Mouse (Mus musculus) hindbrain, embryonic 14.5 days (tissue): ENCODE measurements around the gene Tecpr2. TPM values are rescaled to one million over a fixed set of nuclear protein-coding genes. Genes with fewer than 3 reads are reported as not detected.

Source experiments
- ATAC-seq: fragments of 200-750 bp; cut with Nextera tagmentation; 2 replicates; pipeline ENCODE4 v1.8.0; 2017; ENCODE audit warnings: moderate number of reproducible peaks, mild to moderate bottlenecking, moderate TSS enrichment, moderate library complexity; ENCODE audit not compliant: low FRiP score
- DNase-seq: peaks from one replicate; pipeline ENCODE4 v3.0.0-alpha.2; 2015; ENCODE audit warnings: low spot score
- H3K27ac ChIP-seq: fragments of 300-500 bp; sonication (generic); 2 replicates; pipeline ENCODE4 v1.5.1; 2014; ENCODE audit warnings: mild to moderate bottlenecking, moderate library complexity
- H3K27me3 ChIP-seq: fragments of 300-500 bp; sonication (generic); 2 replicates; pipeline ENCODE4 v1.6.1; 2014; ENCODE audit warnings: mild to moderate bottlenecking, low read length, mixed read lengths; ENCODE audit not compliant: control insufficient read depth, insufficient read depth
- H3K36me3 ChIP-seq: fragments of 300-500 bp; sonication (generic); replicated peaks from 2 replicates; pipeline ENCODE4 v1.6.1; 2014; ENCODE audit not compliant: control insufficient read depth, insufficient read depth
- H3K4me1 ChIP-seq: fragments of 300-500 bp; sonication (generic); replicated peaks from 2 replicates; pipeline ENCODE4 v1.6.1; 2014; ENCODE audit warnings: antibody characterized with exemption, low read length, mixed read lengths; ENCODE audit not compliant: control insufficient read depth, insufficient read depth
- H3K4me2 ChIP-seq: fragments of 300-500 bp; sonication (generic); replicated peaks from 2 replicates; pipeline ENCODE4 v1.6.1; 2014; ENCODE audit warnings: mild to moderate bottlenecking, moderate library complexity
- H3K4me3 ChIP-seq: fragments of 300-500 bp; sonication (generic); replicated peaks from 2 replicates; pipeline ENCODE4 v1.5.1; 2014; ENCODE audit warnings: mild to moderate bottlenecking, low read length
- H3K9ac ChIP-seq: fragments of 300-500 bp; sonication (generic); 2 replicates; pipeline ENCODE4 v1.6.1; 2014
- H3K9me3 ChIP-seq: fragments of 300-500 bp; sonication (generic); 2 replicates; pipeline ENCODE4 v1.6.1; 2016; ENCODE audit warnings: low read length; ENCODE audit not compliant: control insufficient read depth
- WGBS: fragments of 180-500 bp; shearing (Covaris S2); extraction: QIAGEN DNeasy Blood & Tissue Kit; methylation state at CpG from one replicate; pipeline ENCODE4 v1.1.7; 2014; 5-methylcytosine and 5-hydroxymethylcytosine counted together
- polyA plus RNA-seq: library from polyadenylated mRNA; unstranded; fragments of >200 nt; fragmentation: Nextera tagmentation; extraction: Ambion mirVana; gene quantifications from 2 replicates; pipeline ENCODE4 v1.2.1, GENCODE M21; 2014

The Tecpr2 gene
- polyA plus RNA-seq, 1 experiment from 2014 or later, result 6.6 TPM

DNA sequence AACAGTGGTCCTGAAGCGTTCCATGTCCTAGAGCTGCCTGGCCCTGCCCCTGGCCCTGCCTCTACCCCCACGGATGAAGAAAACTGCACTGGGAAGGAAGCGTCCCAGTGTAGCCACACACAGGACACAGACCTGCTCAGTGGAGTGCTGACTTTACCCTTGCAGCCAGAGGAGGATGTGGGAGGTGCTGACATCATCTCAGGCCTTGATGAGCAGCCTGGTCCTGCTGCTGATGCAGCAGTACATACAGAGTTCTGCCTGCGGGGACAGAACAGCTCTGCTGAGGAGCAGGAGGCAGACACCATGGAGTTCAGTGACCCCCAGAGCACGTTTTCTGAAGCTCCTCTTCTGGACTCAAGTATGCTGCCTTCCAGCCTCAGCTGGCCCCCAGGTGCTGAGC is 43.8 kb downstream of the Tecpr2 start:
- peaks cover 42% of the 10 kb centered on the region for H3K36me3 ChIP-seq
- H3K9me3 ChIP-seq, result no peaks in the 10 kb centered on the region
- no peak overlapping the region for H3K27ac ChIP-seq
- WGBS, result 87% methylated on average over 5 of the region's 5 CpGs
- ATAC-seq, result no peak
- H3K9ac ChIP-seq, result no peak overlapping the region
- H3K27me3 ChIP-seq, result no peaks in the 10 kb centered on the region
- H3K4me3 ChIP-seq, result no peak overlapping the region
- no peaks in the 10 kb centered on the region for H3K4me1 ChIP-seq
- DNase-seq, result no peak
- no peak overlapping the region for H3K4me2 ChIP-seq

DNA sequence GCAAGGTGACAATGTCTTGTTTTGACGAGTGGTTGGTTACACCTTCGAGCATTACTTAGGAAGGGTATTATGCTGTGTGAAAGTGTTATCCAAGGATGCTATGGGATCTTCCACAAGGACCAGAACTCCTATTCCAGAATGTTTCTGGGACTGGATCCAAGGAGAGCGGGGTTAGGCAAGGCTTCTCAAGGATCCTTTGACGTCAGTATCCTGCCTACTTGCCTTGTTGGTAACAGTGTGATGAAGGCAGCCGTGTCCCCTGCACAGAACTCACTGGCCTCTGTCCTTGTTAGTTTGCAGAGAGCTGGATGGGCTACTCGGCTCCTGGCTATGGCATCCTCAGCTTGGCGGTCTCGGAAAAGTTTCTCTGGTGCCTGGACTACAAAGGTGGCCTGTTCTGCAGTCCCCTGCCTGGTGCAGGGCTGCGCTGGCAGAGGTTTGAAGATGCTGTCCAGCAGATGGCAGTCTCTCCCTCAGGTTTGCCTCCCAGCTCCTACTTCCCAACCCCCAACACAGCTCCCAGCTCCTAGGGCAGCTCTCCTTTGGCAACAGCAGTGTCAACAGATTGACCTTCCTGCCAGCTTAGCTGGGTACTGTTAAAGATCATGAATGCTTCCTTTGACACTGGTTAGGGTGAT is 47.0 kb downstream of the Tecpr2 start:
- WGBS, result 68% methylated on average over 9 of the region's 9 CpGs
- Histone ChIP-seq H3K4me3 (no peak overlapping the region), H3K9me3 (no peaks in the 10 kb centered on the region), H3K27me3 (no peaks in the 10 kb centered on the region), H3K36me3 (peaks cover 59% of the 10 kb centered on the region), H3K4me2 (no peak overlapping the region), H3K9ac (no peak overlapping the region), H3K4me1 (no peaks in the 10 kb centered on the region), H3K27ac (no peak overlapping the region)
- DNase-seq (peak; percentile 81), ATAC-seq (peak; percentile 89)

DNA sequence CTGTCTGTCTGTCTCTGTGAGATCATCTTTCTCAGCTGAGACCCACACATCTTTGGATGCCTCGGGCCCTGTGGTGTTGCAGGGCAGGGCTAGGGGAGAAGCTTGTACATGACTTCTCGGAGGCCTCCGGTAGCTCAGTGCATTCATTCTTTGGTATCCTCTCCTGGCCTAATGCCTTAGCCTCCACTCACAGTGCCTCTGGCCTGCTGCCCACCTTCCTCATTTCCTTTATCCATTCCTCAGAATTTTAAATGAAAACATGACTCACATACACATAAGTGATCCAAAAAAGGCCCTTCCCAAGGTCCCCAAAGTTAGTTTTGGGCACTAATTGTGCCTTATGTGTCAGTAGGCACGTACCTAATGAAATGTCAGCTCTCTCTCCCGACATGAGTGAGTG is 48.4 kb downstream of the Tecpr2 start:
- H3K36me3 ChIP-seq, result peaks cover 56% of the 10 kb centered on the region
- ATAC-seq (no peak), DNase-seq (no peak)
- no peak overlapping the region for H3K4me2 ChIP-seq
- no peaks in the 10 kb centered on the region for H3K4me1 ChIP-seq
- no peaks in the 10 kb centered on the region for H3K27me3 ChIP-seq
- no peak overlapping the region for H3K4me3 ChIP-seq
- 92% methylated on average over 5 of the region's 5 CpGs for WGBS
- H3K27ac ChIP-seq, result no peak overlapping the region
- no peak overlapping the region for H3K9ac ChIP-seq
- H3K9me3 ChIP-seq, result no peaks in the 10 kb centered on the region

DNA sequence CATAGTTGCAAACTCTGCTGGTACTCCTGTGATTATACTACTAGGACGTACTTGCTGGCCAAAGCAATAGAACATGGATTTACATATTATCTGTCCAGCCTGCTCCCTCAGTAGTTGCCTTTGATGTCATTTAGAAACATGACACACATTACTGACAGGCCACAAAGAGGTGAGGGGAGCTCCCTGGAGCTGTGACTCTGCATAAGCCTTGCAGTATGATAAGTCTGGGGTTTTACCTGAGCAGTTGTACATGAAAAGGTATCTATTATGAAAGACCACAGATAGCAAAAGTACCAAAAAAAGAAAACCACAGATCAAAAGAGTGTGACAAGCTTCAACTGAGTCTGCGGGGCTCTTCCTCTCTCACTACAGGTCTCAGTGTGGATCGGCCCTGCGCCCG is 50.3 kb downstream of the Tecpr2 start:
- no peak overlapping the region for H3K9ac ChIP-seq
- ATAC-seq (no peak), DNase-seq (no peak)
- H3K36me3 ChIP-seq, result peaks cover 52% of the 10 kb centered on the region
- no peak overlapping the region for H3K4me2 ChIP-seq
- no peaks in the 10 kb centered on the region for H3K9me3 ChIP-seq
- no peak overlapping the region for H3K4me3 ChIP-seq
- no peak overlapping the region for H3K27ac ChIP-seq
- no peaks in the 10 kb centered on the region for H3K4me1 ChIP-seq
- WGBS, result 93% methylated on average over 5 of the region's 5 CpGs
- H3K27me3 ChIP-seq, result no peaks in the 10 kb centered on the region

DNA sequence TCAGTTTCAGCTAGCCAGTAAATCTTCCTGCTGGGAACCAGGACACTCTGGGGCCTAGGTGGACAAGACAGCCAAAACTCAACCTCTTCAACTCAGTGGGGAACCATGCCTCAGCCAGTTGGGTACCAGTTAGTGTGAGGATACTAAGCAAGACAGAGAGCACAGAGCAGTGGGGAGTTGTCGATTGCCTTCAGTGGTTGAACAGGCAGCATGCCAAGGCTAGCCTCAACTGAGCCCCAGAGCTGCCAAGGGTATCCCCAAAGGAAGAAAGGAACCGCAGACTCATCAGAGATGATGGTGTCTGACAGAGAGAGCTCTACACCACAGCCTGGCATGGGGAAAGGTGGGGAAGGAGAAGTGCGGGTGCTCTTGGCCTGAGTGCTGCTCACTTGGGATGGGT is 51.8 kb downstream of the Tecpr2 start:
- H3K4me2 ChIP-seq, result no peak overlapping the region
- H3K27me3 ChIP-seq, result no peaks in the 10 kb centered on the region
- no peak overlapping the region for H3K9ac ChIP-seq
- DNase-seq, result no peak
- H3K9me3 ChIP-seq, result no peaks in the 10 kb centered on the region
- H3K4me3 ChIP-seq, result no peak overlapping the region
- no peaks in the 10 kb centered on the region for H3K4me1 ChIP-seq
- no peak overlapping the region for H3K27ac ChIP-seq
- no peak for ATAC-seq
- WGBS, result 92% methylated on average over 3 of the region's 3 CpGs
- peaks cover 58% of the 10 kb centered on the region for H3K36me3 ChIP-seq

DNA sequence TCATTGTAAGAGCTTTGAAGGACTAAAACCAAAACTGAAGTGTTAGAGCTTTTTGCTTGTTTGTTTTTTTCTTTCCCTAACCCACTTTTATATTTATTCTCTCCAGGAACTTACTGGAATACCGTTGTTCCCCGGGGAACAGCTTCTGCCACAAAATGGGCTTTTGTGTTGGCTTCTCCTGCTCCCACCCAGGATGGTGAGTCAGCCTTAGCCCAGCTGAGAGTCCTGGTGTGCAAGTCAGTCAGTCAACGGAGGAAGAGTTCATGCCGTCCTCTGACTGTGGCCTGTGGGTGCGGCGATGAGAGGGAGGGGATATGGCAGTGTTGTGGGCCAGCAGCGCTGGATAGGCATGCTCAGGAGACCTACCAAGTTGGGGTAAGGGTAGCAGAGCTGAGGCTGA is 57.2 kb downstream of the Tecpr2 start:
- DNase-seq (no peak), ATAC-seq (no peak)
- Histone ChIP-seq H3K9ac (no peak overlapping the region), H3K9me3 (no peaks in the 10 kb centered on the region), H3K4me1 (no peaks in the 10 kb centered on the region), H3K4me3 (no peak overlapping the region), H3K27ac (no peak overlapping the region), H3K27me3 (no peaks in the 10 kb centered on the region), H3K36me3 (peaks cover 62% of the 10 kb centered on the region), H3K4me2 (no peak overlapping the region)
- WGBS, result 89% methylated on average over 7 of the region's 7 CpGs

DNA sequence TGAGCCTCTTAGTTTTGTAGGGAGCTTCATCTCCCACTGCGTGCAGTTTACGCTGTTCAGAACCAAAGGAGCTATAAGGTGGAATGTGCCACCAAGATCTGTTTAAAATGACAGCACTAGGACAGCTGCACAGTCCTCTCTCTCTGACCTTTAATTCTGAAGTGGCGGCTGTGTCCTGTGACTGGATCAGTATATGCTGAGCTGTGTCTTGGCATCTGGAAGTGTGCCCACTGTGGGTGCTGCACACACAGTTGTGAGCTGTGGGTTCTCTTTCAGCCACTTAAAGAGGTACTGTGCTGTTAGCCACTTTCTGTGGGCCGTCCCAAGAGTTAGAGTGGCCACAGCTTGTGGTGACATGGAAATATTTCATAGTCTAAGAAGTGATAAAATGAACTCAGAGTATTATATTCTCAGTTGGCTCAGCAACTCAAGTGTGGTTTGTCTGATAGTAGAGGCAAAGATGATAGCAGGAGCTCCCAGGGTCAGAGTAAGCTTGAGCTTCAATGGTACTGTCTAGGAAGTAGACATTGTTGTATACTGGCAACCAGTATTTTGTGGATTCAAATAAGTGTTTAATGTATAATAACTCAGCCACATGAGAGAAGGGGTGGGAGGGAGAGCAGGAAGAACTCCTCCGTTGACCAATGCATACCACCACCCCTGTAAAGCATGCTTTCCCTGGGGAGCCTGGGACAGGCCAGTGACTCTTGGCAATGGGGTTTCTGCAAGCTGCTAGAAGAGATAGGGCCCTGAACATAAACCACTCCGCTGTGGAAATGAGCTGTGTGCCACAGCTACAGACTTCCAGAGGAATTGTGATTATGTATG is 59.2 kb downstream of the Tecpr2 start:
- no peak for DNase-seq
- H3K36me3 ChIP-seq, result peaks cover 47% of the 10 kb centered on the region
- H3K27me3 ChIP-seq, result no peaks in the 10 kb centered on the region
- ATAC-seq, result no peak
- no peak overlapping the region for H3K9ac ChIP-seq
- no peaks in the 10 kb centered on the region for H3K4me1 ChIP-seq
- H3K4me3 ChIP-seq, result no peak overlapping the region
- H3K4me2 ChIP-seq, result no peak overlapping the region
- 93% methylated on average over 6 of the region's 6 CpGs for WGBS
- no peak overlapping the region for H3K27ac ChIP-seq
- no peaks in the 10 kb centered on the region for H3K9me3 ChIP-seq

DNA sequence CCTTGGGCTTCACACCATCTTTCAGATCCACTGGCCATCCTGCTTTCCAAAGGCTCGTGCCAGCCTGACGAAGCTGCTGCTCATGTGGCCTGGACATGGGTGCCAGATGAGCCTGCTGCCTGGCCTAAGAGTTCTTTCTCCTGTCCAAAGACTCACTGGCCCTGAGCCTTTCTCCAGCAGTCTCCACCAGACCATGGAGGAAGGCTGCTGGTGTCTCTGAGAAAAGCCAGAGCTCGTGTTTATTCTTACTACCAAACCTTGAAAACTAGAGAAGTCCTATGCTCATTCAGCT is 59.8 kb downstream of the Tecpr2 start:
- whole genome bisulfite sequencing, result 91% methylated on average over 3 of the region's 3 CpGs
- Histone ChIP-seq H3K27me3 (no peaks in the 10 kb centered on the region), H3K4me3 (no peak overlapping the region), H3K9me3 (no peaks in the 10 kb centered on the region), H3K4me2 (no peak overlapping the region), H3K4me1 (no peaks in the 10 kb centered on the region), H3K36me3 (peaks cover 43% of the 10 kb centered on the region), H3K27ac (no peak overlapping the region), H3K9ac (no peak overlapping the region)
- DNase-seq (no peak), ATAC-seq (no peak)

DNA sequence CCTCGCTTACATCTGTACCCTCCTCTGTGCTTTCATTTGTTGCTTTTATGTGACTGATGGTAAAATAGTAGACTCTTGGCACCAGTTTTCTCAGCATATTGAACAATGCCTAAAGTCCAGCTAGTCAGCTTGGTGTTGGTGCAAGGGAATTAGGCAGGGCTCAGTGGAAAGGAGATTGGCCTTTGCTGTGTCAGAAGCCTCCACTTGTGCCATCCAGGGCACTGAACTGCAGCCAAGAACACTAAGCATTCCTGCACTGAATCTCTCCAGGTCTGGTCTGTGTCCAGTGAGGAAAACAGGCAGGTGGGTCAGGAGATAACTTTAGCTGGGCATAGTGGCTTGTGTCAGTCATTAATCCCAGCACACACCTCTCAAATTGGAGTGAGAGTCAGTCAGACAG is 60.3 kb downstream of the Tecpr2 start:
- Histone ChIP-seq H3K36me3 (peaks cover 45% of the 10 kb centered on the region), H3K27me3 (no peaks in the 10 kb centered on the region), H3K9ac (no peak overlapping the region), H3K4me3 (no peak overlapping the region), H3K4me1 (no peaks in the 10 kb centered on the region), H3K27ac (no peak overlapping the region), H3K4me2 (no peak overlapping the region), H3K9me3 (no peaks in the 10 kb centered on the region)
- no peak for DNase-seq
- 84% methylated on average over 1 of the region's 1 CpGs for WGBS
- no peak for ATAC-seq
